Mouse (Mus musculus): ENCODE data around the gene Adh1.

The Adh1 gene

DNA sequence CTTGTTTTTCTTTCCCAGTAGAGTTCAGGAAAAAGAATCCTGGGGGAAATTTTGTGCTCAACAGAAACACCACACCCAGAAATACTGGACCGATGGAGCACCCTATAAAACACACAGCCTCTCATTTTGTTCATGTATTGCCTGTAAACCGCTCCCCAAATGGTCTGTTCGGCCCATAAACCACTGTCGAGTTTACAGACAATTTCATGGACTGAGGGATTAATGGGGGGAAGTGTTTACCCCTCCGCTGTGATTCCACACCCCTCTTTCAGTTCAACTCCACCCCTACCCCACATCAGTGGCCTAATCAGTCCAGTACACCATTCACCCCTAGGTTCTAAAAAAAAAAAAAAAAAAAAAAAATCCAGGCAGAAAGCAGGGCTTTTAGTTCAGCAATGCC, 19.8 kb upstream of the Adh1 start:
- DNase-seq (ENCODE audit: extremely low read depth, low read depth, low spot score), result no peak

DNA sequence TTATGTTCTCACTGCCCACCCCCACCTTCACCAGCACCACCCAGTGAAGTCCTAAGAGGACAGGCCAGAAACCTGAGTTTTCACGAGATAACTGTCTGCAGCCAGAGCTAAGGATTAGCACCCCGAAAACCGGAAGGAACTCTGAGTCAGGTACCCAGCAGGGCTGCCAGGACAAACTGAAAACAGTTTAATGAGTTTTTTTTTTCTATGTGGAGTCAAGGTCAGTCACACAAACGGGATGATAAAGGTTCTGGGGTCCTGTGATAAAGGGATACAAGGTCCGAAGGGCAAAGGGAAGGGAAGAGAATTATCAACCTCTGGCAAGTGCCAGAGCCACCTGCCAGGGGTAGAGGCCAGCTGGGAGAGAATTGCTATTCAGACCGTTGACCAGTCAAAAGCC, 19.4 kb upstream of the Adh1 start:
- no peak for DNase-seq (ENCODE audit: extremely low read depth, low read depth, low spot score)

- DNase-seq (ENCODE audit: extremely low read depth, low read depth, low spot score), result no peak
These were observed 18.6 kb upstream of the Adh1 start for GRCm38 (mm10) chr3:138242021-138242726.

DNA sequence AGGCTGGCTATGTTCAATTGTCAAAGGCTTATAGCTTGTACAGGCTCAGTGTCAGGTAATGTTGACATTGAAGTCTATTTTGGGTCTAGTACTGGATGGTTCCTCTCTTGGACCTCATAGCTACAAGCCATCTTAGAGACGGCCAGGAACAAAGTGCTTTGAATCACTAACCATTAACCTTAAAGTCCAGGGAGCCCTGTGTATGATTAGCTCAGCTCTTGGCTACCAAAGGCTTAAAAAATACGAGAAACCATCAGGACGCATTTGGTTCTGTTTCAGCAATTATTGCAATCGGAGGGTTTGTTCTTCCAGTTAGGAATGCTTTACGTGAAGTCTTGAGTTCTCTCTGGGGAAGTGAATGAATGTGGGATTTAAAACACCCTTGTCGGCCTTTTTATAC, 17.9 kb upstream of the Adh1 start:
- no peak for DNase-seq (ENCODE audit: extremely low read depth, low read depth, low spot score)

- DNase-seq (ENCODE audit: extremely low read depth, low read depth, low spot score), result no peak
These were observed 16.4 kb upstream of the Adh1 start for GRCm38 (mm10) chr3:138244338-138244874.

DNA sequence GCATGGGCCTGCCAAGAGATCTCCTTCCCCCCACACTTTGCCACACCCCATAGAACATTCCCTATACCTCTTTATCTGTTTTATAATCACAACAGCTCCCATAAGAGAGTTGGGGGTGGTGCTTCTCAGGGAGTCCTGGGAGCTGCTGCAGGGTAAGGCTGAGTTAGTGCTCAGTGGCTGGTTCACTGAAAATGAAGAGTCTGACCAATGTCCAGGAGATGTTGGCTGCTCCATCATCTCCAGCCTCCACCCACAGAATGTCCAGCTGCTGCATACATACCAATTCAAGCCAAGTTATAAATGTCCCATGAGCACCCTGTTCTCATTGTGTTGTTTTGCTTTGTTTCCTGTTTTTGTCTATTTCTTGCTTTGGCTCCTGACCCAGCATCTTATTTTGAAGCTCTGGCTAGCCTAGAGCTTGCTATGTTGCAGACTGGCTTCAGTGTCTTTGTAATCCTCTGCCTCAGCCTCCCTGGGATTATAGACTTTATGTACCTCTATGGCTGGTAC, 14.2 kb upstream of the Adh1 start:
- no peak for DNase-seq (ENCODE audit: extremely low read depth, low read depth, low spot score)

DNA sequence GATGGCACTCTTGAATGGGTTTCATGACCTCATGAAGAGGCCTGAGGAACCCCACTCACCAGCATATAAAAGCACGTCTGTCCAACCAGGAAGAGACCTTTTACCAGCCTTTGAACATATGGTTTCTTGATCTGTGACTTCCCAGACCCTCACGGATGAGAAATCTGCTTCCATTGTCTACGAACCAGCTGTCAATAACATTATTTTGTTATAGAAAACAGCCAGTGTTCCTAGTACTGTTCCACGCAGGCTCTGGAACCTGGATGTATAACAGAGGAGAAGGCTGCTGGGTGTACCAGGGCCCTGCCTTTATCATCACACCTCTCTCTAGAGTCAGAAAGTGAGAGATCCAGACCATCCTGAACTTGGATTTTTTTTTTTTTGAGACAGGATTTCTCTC, 13.6 kb upstream of the Adh1 start:
- DNase-seq (ENCODE audit: extremely low read depth, low read depth, low spot score), result no peak

GRCm38 (mm10) chr3:138248011-138248410, 12.8 kb upstream of the Adh1 start:
- DNase-seq (ENCODE audit: extremely low read depth, low read depth, low spot score), result no peak

GRCm38 (mm10) chr3:138248746-138249145, 12.0 kb upstream of the Adh1 start:
- no peak for DNase-seq (ENCODE audit: extremely low read depth, low read depth, low spot score)

- DNase-seq (ENCODE audit: extremely low read depth, low read depth, low spot score), result no peak
These were observed 9.6 kb upstream of the Adh1 start for GRCm38 (mm10) chr3:138251156-138251555.

DNA sequence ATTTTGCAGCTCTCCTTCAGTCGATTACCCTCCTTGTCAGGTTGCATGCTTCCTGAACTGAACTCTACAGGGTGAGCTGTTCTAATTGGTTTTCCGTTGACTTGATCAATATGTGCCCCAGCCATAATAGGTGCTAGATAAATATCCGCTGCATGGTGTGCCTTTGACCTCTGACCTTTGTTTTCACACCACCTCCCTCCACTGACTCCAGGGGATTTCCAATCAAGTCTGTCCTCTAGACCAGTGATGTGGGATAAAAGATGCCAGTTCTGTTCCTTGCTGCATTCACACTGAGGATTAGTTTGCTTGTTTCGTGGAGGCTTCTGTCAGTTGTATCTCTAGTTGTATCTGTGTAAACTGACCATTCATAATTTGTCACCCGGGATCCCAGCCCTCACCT, 6.6 kb upstream of the Adh1 start:
- DNase-seq (ENCODE audit: extremely low read depth, low read depth, low spot score), result no peak

- DNase-seq (ENCODE audit: extremely low read depth, low read depth, low spot score), result no peak
These were observed 5.4 kb upstream of the Adh1 start for GRCm38 (mm10) chr3:138255366-138255765.

- DNase-seq (ENCODE audit: extremely low read depth, low read depth, low spot score), result no peak
These were observed 4.8 kb upstream of the Adh1 start for GRCm38 (mm10) chr3:138255780-138256550.

- DNase-seq (ENCODE audit: extremely low read depth, low read depth, low spot score), result peak; percentile 61
These were observed 1.8 kb downstream of the Adh1 start for GRCm38 (mm10) chr3:138262568-138262967.

- no peak for DNase-seq (ENCODE audit: extremely low read depth, low read depth, low spot score)
These were observed 2.6 kb downstream of the Adh1 start for GRCm38 (mm10) chr3:138263154-138263930.

DNA sequence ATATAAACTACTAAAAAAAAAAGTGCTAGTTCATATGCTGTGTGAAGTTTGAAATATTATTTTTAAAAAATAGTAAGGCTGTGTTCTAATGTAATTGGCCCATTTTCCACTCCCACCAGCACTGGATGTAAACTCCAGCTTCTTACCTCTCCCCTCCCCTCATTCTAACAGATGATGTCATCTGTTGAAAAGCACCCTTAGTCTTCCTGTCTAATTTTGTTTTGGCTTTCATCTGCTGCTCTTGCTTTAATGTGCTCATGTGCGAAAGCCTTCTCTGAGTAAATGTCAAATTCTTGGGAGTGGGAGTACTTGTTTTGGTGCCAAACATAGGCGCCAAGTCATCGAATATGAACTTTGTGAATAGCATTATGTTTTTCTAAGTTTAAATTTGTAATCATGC, 3.9 kb downstream of the Adh1 start:
- no peak for DNase-seq (ENCODE audit: extremely low read depth, low read depth, low spot score)

DNA sequence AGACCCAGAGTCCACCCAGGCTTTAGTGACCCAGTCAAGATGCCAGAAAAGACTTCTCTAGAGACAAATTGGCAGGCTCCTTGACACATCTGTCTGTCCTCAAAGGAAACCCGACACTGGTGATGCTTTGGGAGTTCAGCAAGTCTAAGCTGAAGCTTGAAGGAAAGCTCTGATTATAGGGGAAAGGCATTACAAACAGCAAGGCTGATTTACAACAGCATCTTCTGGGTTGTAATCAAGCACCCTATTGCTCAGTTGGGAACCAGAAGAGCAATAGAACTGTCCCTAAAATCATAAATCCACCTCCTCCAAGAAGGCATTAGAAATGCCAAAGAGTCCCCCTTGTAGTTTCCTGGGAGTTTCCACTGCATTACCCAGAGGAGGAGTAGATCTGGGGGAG, 9.7 kb downstream of the Adh1 start:
- DNase-seq (ENCODE audit: extremely low read depth, low read depth, low spot score), result no peak

- no peak for DNase-seq (ENCODE audit: extremely low read depth, low read depth, low spot score)
These were observed 10.5 kb downstream of the Adh1 start for GRCm38 (mm10) chr3:138271297-138271696.

DNA sequence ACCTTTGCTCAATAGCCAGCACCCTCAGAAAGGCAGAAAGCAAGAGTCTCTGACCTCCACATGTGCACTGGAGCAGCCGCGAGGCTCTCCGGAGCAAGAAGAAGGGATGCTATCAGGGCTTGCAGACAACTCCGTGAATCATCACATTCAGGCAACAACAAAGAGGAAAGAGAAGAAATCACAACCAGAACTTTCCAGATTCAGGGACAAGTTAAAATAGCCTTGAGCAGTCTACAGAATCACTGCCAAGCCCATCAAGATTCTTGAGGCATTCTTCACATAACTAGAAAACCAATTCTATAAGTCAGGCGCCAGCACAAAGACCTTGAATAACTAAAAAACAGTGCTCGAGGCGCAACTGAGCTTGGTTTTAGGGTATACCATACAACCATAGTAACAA, 12.3 kb downstream of the Adh1 start:
- DNase-seq (ENCODE audit: extremely low read depth, low read depth, low spot score), result no peak

- DNase-seq (ENCODE audit: extremely low read depth, low read depth, low spot score), result no peak
These were observed 14.3 kb downstream of the Adh1 start for GRCm38 (mm10) chr3:138275100-138275499.

DNA sequence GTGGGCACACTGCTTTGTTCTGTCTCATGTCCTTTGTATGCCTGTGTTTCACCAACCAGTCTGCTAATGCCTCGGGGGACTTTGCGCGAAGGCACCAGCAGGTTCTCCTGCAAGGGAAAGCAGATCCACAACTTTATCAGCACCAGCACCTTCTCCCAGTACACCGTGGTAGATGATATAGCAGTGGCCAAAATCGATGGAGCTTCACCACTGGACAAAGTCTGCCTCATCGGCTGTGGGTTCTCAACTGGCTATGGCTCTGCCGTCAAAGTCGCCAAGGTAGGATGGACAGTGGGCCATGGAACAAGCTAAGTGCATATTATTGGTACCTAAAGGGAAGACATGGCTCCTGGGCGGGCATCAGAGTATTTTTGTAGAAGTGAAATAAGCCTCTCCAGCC, 21.8 kb downstream of the Adh1 start:
- DNase-seq (ENCODE audit: extremely low read depth, low read depth, low spot score), result no peak
